Mouse (Mus musculus): Measurements from ENCODE around the gene Gm19426. TPM values are rescaled to one million over a fixed set of nuclear protein-coding genes. Genes with fewer than 3 reads are reported as not detected.

The Gm19426 gene
- 2.0 TPM in 1 of 2 replicates, not detected in the other for total RNA-seq (2017)

DNA sequence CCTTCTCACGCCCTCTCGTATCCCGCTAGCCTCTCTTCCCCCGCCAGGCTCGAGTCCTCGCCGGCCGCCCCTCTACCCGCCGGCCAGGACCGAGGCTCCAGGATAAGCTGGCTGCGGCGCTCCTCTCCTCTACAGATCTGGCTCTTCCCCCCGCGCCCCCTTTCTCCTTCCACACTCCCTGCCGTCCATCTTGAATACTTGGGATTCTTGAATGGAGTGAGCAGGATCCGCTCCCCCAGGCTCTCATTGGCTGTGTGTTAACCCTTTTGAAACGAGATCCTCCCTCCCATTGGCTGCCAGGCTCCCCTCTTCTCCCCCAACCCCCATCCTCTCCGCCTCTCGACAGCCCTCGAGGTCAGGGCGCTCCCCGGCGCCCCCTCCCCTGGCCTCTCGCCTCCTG is at the start of gene Gm19426:
Gene Gm19426 (minus strand): TSS at position 95 of the 400 bp plus-strand sequence.
- peak; percentile 78 to 84 for ATAC-seq (replicated peaks in 1 of 2; ENCODE audit: insufficient read depth in 1 of 2, low FRiP score in 2 of 2, low TSS enrichment in 1 of 2, low read depth in 1 of 2, poor library complexity in 2 of 2, severe bottlenecking in 2 of 2)

DNA sequence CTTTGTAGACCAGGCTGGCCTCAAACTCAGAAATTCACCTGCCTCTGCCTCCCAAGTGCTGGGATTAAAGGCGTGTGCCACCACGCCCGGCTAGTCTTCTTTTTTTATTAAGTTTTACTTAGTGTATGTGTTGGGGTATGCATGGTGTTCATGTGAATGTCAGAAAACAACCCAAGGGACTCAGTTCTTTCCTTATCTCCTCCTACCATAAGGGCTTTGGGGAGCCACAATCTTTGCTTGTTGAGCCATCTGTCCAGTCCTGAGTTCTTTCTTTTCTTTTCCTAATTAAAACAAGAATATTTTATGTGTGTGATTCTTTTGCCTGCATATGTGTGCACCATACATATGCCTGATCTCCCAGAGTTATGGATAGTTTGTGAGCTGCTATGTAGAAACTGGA is 49.7 kb upstream of the Gm19426 start:
- ATAC-seq (replicated peaks in 1 of 2; ENCODE audit: insufficient read depth in 1 of 2, low FRiP score in 2 of 2, low TSS enrichment in 1 of 2, low read depth in 1 of 2, poor library complexity in 2 of 2, severe bottlenecking in 2 of 2), result no peak

DNA sequence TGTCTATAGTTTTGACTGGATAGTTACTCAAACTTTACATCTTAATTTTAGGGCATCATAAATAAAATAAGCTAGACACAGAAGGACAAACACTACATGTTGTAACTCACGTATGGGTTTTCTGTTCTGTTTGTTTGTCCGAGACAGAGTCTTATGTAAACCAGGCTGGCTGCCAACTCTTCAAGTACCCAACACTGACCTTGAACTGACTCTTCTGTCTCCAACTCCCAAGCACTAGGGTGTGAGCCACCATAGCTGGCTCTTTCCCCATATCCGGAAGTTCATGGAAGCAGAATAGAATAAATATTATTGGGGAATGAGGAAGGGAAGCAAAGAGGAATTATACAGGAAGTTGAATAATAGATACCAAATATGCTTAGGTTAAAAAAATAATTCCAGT is 49.1 kb upstream of the Gm19426 start:
- ATAC-seq (replicated peaks in 1 of 2; ENCODE audit: insufficient read depth in 1 of 2, low FRiP score in 2 of 2, low TSS enrichment in 1 of 2, low read depth in 1 of 2, poor library complexity in 2 of 2, severe bottlenecking in 2 of 2), result no peak

DNA sequence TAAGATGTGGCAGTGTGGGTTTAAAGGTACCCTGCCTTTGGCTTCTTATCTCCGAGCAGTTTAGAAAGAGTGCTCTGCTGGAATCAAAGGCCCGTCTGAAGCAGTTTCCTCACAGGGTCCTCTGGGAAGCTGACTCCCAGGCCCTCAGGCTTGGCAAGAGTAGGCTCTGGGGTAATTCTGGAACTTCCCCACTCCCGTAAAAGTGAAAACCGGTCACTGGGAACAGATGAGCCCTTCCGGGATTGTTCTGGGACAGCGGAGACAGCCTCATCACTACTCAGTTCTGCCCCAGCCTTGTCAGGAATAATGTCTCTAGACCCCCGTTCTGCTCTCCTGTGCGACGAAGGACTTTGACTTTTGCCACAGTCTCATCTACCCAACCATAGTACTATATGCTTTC is 47.0 kb upstream of the Gm19426 start:
- no peak for ATAC-seq (replicated peaks in 1 of 2; ENCODE audit: insufficient read depth in 1 of 2, low FRiP score in 2 of 2, low TSS enrichment in 1 of 2, low read depth in 1 of 2, poor library complexity in 2 of 2, severe bottlenecking in 2 of 2)

DNA sequence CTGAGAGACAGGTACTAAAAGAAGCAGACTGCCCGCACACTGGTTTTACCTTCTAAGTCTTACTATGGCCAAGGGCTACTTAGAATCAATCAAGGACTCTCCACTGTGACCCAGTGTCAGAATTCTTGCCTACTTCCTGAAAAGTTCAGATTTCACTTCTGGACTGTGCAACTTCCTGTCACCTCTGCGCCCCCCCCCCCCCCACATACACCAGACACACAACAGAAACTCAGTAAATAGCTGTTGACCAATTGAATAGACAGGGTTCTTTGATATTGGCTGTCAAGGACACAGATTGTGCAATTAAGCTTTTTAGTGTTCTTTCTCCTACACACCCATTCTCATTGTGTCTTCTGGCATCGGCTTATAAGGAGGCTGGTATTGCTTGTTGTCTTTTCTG is 44.9 kb upstream of the Gm19426 start:
- no peak for ATAC-seq (replicated peaks in 1 of 2; ENCODE audit: insufficient read depth in 1 of 2, low FRiP score in 2 of 2, low TSS enrichment in 1 of 2, low read depth in 1 of 2, poor library complexity in 2 of 2, severe bottlenecking in 2 of 2)

DNA sequence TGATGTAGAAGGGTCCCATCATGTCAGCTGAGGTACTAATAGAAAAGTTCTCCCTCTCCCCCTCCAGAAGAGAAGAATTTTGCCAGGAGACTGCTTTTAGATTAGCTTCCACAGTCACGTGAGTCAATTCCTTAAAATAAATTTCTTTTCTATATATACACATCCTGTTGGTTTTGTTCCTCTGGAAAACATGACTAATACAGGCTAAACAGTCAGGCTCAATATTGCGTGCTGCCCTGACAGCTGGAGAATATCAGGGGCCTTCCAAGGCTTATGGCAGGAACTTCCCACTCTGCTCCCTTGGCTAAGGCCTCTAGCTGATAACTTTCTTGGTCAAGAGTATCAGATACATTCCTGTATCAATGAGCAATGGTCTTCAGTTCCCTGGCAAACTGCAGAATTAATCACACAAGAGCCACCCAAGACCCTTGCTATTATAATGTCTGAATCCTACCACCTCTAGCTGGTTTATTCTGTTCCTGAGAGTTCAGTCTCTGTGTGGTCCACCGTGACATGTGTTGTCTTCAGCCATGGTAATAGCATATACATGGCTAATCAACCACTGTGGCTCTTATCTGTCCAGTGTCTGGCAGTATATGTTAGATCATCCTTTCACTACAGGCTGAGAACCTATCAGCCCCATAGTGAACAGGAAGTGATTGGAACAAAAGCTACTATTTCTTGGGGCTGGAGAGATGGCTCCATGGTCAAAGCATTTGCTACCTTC is 40.5 kb upstream of the Gm19426 start:
- no peak for ATAC-seq (replicated peaks in 1 of 2; ENCODE audit: insufficient read depth in 1 of 2, low FRiP score in 2 of 2, low TSS enrichment in 1 of 2, low read depth in 1 of 2, poor library complexity in 2 of 2, severe bottlenecking in 2 of 2)

- peak in 1 of 2 experiments; percentile 72; a peak in 3 of 4 replicates for ATAC-seq (replicated peaks in 1 of 2; ENCODE audit: insufficient read depth in 1 of 2, low FRiP score in 2 of 2, low TSS enrichment in 1 of 2, low read depth in 1 of 2, poor library complexity in 2 of 2, severe bottlenecking in 2 of 2)
Observed at GRCm38 (mm10) chr2:84783315-84783714, 39.9 kb upstream of the Gm19426 start.

DNA sequence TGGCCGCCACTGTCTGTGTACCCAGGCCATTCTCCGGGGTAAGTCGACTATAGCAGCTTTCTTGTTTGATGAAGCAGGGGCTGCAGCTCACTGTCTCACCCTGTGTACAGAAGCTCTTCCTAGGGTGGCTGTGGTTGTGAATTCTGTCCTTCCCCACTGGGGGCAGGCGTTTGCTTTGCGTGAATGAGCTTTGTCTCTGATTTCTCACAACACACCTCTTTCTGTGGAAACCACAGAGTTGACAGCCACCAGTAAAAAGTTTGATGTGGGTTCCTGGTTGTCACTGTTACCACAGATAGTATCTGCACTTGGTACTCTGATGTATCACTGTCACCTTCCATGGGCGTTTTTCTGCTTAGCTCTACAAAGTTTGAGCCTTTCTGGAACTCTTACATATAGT is 35.8 kb upstream of the Gm19426 start:
- peak; percentile 88 for ATAC-seq (replicated peaks in 1 of 2; ENCODE audit: insufficient read depth in 1 of 2, low FRiP score in 2 of 2, low TSS enrichment in 1 of 2, low read depth in 1 of 2, poor library complexity in 2 of 2, severe bottlenecking in 2 of 2)

GRCm38 (mm10) chr2:84777706-84778105 is 34.3 kb upstream of the Gm19426 start:
- ATAC-seq (replicated peaks in 1 of 2; ENCODE audit: insufficient read depth in 1 of 2, low FRiP score in 2 of 2, low TSS enrichment in 1 of 2, low read depth in 1 of 2, poor library complexity in 2 of 2, severe bottlenecking in 2 of 2), result no peak

- ATAC-seq (replicated peaks in 1 of 2; ENCODE audit: insufficient read depth in 1 of 2, low FRiP score in 2 of 2, low TSS enrichment in 1 of 2, low read depth in 1 of 2, poor library complexity in 2 of 2, severe bottlenecking in 2 of 2), result no peak
Observed at GRCm38 (mm10) chr2:84775665-84776064, 32.2 kb upstream of the Gm19426 start.

DNA sequence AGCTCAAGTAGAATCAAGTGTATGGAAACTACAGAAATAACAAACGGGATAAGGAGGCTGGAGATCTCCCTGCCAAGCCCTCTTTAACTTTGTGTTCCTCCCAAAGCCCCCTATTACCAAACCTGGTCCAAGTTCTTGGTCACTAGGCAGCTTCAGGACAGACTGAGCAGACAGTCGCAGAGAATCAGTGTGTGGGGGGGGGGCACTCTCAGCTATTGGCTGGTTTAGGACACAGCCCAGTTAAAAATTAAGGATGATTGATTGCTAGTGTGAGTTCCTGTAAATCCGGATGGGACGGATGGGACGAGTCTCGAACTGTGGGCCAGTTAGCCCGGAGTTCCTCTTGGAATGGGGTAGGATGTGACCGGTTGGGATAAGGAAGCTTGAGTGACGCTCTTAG is 31.8 kb upstream of the Gm19426 start, which contains the start of gene Serping1:
Gene Serping1 (minus strand): TSS at position 204 of the 400 bp plus-strand sequence.
- no peak for ATAC-seq (replicated peaks in 1 of 2; ENCODE audit: insufficient read depth in 1 of 2, low FRiP score in 2 of 2, low TSS enrichment in 1 of 2, low read depth in 1 of 2, poor library complexity in 2 of 2, severe bottlenecking in 2 of 2)

DNA sequence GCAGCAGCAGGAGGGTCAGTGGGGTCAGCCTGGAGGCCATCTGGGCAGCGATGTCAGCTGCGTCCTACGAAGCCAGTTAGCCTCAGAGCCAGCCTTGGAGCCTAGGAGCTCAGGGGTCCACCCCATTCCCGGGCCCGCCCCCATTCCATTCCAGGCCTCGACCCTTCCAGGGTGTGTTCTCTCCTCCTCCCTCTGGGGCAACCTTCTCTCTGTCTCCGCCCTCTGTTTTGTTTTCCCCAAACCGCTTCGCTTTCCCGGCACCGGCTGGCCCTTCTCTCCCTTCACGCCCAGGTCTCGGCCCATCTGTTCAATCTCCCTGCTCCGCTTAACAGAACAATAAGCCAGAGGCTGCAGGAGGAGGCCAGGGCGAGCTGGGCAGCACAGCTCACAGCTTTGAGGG is 31.3 kb upstream of the Gm19426 start:
- ATAC-seq (replicated peaks in 1 of 2; ENCODE audit: insufficient read depth in 1 of 2, low FRiP score in 2 of 2, low TSS enrichment in 1 of 2, low read depth in 1 of 2, poor library complexity in 2 of 2, severe bottlenecking in 2 of 2), result no peak

DNA sequence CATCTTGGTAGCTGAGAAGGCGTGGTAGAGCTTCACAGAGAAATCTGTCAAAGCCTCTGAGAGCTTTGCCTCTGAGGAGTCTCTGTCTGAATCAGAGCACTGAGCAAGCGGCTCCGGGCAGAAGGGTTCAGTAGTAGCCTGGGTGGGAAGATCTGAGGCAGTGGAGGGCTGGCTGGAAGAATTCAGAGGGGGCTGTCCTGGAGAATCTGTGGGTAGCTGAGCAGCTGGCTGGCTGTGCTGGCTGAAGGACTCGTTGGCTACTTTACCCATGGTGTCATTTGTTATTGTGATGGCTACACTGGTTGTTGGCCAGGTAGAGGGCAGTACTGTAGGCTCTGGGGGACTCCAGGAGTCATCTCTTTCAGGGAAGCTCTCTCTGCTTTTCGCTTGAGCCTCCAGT is 29.7 kb upstream of the Gm19426 start:
- ATAC-seq (replicated peaks in 1 of 2; ENCODE audit: insufficient read depth in 1 of 2, low FRiP score in 2 of 2, low TSS enrichment in 1 of 2, low read depth in 1 of 2, poor library complexity in 2 of 2, severe bottlenecking in 2 of 2), result no peak

GRCm38 (mm10) chr2:84772454-84772853 is 29.0 kb upstream of the Gm19426 start:
- ATAC-seq (replicated peaks in 1 of 2; ENCODE audit: insufficient read depth in 1 of 2, low FRiP score in 2 of 2, low TSS enrichment in 1 of 2, low read depth in 1 of 2, poor library complexity in 2 of 2, severe bottlenecking in 2 of 2), result no peak

GRCm38 (mm10) chr2:84770501-84770900 is 27.0 kb upstream of the Gm19426 start:
- no peak for ATAC-seq (replicated peaks in 1 of 2; ENCODE audit: insufficient read depth in 1 of 2, low FRiP score in 2 of 2, low TSS enrichment in 1 of 2, low read depth in 1 of 2, poor library complexity in 2 of 2, severe bottlenecking in 2 of 2)

- no peak for ATAC-seq (replicated peaks in 1 of 2; ENCODE audit: insufficient read depth in 1 of 2, low FRiP score in 2 of 2, low TSS enrichment in 1 of 2, low read depth in 1 of 2, poor library complexity in 2 of 2, severe bottlenecking in 2 of 2)
Observed at GRCm38 (mm10) chr2:84762818-84763217, 19.4 kb upstream of the Gm19426 start.

GRCm38 (mm10) chr2:84762295-84762694 is 18.8 kb upstream of the Gm19426 start:
- ATAC-seq (replicated peaks in 1 of 2; ENCODE audit: insufficient read depth in 1 of 2, low FRiP score in 2 of 2, low TSS enrichment in 1 of 2, low read depth in 1 of 2, poor library complexity in 2 of 2, severe bottlenecking in 2 of 2), result no peak

DNA sequence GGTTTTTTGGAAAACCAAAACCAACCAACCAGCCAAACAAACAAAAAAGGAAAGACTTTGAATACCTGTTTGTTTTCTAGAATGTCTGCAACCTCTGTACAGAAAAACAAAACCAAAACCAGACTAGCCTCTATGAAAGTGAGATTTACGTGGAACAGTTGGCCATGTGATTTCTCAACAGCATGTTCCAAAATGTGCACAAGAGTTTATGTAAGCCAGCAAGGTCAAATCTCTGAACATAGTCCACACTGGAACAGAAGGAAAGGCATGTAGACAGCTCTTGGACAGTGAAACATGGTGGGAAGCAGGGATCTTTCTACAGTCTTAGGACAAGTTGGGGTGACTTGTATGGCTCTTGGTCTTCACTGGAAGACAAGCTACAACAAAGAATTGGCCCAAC is 18.4 kb upstream of the Gm19426 start:
- ATAC-seq (replicated peaks in 1 of 2; ENCODE audit: insufficient read depth in 1 of 2, low FRiP score in 2 of 2, low TSS enrichment in 1 of 2, low read depth in 1 of 2, poor library complexity in 2 of 2, severe bottlenecking in 2 of 2), result no peak

DNA sequence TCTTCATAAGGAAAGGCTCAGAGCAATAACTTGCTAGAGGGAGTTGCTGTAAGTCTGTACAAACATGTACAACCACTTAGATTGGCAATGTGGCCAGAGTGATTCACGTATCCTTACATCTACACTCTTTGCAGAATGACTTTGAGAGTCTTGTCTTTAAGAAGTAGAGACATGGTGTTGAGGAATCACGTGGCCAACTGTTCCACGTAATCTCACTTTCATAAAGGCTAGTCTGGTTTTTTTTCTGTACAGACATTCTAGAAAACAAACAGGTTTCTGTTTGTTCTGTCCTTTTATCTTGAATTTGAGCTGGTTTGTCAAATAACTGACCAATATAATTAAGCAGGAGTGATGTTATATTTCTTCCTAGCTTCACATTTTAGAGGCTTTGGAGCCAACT is 17.9 kb upstream of the Gm19426 start:
- ATAC-seq (replicated peaks in 1 of 2; ENCODE audit: insufficient read depth in 1 of 2, low FRiP score in 2 of 2, low TSS enrichment in 1 of 2, low read depth in 1 of 2, poor library complexity in 2 of 2, severe bottlenecking in 2 of 2), result no peak
